Mouse (Mus musculus): ENCODE measurements around the gene P2rx2.

Gene P2rx2

GRCm38 (mm10) chr5:110330508-110330907 is 12.5 kb downstream of the P2rx2 start:
- DNase-seq (ENCODE audit: low spot score), result no peak

DNA sequence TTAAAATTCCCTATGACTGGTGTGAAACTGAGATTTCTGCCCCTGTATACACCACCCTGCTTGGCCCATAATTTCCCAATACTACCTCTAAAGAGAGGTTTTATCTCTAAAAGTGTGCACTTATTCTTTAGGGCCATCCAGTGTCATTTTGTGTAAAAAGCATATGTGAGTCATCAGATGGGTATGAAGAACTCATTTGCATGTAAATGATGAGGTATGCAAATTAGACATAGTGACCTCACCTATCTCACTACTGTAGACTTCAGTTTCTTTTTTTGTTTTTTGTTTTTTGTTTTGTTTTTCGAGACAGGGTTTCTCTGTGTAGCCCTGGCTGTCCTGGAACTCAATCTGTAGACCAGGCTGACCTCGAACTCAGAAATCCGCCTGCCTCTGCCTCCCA is 29.9 kb downstream of the P2rx2 start:
- no peak for DNase-seq (ENCODE audit: low spot score)

DNA sequence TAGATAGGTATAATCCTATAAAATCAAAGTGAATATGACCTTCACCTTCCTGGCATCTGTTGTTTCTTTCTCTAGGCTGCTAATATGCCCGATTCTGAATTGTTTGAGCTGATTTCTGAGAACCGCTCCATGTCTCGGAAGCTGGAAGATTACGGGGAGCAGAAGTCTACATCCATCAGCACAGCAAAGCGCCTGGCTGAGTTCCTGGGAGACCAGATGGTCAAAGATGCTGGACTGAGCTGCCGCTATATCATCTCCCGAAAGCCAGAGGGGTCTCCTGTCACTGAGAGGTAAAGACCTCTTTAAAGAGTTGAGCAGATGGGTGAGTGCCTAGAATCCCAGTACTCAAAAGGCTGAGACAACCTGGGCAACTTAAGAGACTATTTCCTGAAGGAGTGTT is 34.2 kb downstream of the P2rx2 start:
- no peak for DNase-seq (ENCODE audit: low spot score)

DNA sequence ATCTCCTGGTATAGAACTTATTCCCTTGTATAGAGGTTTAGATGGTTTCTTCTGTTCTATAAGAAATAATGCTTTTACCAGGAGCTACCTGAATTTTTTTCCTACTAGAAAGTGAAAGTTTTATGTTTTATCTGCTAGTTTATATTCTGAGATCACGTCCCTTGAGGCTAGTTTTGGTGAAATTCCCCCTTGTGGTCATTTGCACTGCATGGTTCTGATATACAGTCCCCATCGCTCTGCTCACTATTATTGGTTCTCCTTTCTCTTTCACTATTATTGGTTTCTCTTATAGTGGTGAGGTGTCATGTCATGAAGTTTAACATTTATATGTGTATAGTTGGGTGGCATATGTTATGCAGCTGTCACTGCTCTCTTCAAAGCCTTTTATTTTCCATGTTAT is 42.4 kb downstream of the P2rx2 start:
- DNase-seq (ENCODE audit: low spot score), result no peak

DNA sequence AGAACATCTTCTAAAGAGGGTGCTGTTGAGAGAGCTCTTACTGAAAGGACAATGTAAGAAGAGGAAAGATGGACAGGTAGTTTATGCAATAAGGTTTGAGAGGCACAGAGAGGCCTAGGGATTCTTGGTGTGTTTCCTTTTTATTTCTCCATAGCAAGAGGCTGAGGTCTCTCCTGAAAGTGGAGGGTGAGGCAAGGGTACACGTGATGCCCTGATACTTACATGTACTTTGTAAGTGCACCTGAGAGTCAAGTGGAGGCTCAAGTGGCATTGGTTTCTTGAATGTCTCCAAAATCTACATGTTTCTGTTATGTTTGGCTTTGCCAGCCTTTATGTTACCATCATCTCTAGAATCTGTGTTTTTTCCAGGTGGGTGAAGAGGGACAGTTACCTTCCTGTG is 46.4 kb downstream of the P2rx2 start:
- DNase-seq (ENCODE audit: low spot score), result no peak

DNA sequence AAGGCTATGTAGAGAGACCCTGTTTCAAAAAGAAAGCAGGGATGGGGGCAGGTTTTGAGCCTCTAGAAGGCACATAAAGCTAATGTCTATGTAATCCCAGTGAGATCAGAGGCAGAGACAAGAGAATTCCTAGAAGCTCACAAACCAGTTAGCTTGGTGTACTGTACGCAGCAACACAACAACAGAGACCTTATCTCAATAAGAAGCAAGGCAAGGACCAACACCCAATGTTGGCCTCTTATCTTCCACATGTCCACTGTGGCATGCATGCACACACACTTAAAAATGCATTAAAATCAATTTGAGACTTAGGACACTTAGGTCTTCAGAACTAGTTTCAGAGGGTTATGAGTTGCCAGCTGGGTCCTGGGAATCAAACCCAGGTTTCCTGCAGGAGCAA is 51.4 kb downstream of the P2rx2 start:
- DNase-seq (ENCODE audit: low spot score), result no peak

Measured in adipocyte (in vitro differentiated cells).